Mouse (Mus musculus) heart, adult 2 months (tissue): Measurements from ENCODE around the gene Atad3a. TPM values are rescaled to one million over a fixed set of nuclear protein-coding genes. Genes with fewer than 3 reads are reported as not detected.

Experiments
- DNase-seq, 2 experiments: peaks; one replicate each; pipeline ENCODE4 v3.0.0; 2021
- H3K27ac ChIP-seq: fragments of 200-600 bp; 2 replicates; pipeline ENCODE4 v1.8.1; 2022
- H3K27me3 ChIP-seq: fragments of 200-500 bp; 2 replicates; pipeline ENCODE4 v1.6.1; 2012; ENCODE audit warnings: mild to moderate bottlenecking, low read length, inconsistent platforms, mixed read lengths; ENCODE audit not compliant: control insufficient read depth, insufficient read depth
- H3K36me3 ChIP-seq: fragments of 200-500 bp; 2 replicates; pipeline ENCODE4 v1.6.1; 2012; ENCODE audit warnings: low read length, inconsistent platforms; ENCODE audit not compliant: control insufficient read depth, insufficient read depth
- H3K4me1 ChIP-seq: fragments of 200-500 bp; 2 replicates; pipeline ENCODE4 v1.6.1; 2011; ENCODE audit warnings: low read length; ENCODE audit not compliant: control insufficient read depth, insufficient read depth
- H3K4me3 ChIP-seq: fragments of 200-600 bp; 2 replicates; pipeline ENCODE4 v1.8.1; 2022
- H3K79me2 ChIP-seq: fragments of 200-500 bp; replicated peaks from 2 replicates; pipeline ENCODE4 v1.6.1; 2012; ENCODE audit warnings: mild to moderate bottlenecking, inconsistent platforms, low read length, moderate library complexity, mixed read lengths; ENCODE audit not compliant: control insufficient read depth, insufficient read depth
- H3K9ac ChIP-seq: fragments of 200-500 bp; 2 replicates; pipeline ENCODE4 v1.6.1; 2012; ENCODE audit warnings: low read depth, mild to moderate bottlenecking, control low read depth, inconsistent platforms, low read length, mixed read lengths
- CTCF ChIP-seq: fragments of 200-600 bp; IDR thresholded peaks from 2 replicates; pipeline ENCODE4 v1.8.1; 2022; ENCODE audit warnings: antibody characterized with exemption, mild to moderate bottlenecking, moderate library complexity
- EP300 ChIP-seq: fragments of 200-500 bp; IDR thresholded peaks from 2 replicates; pipeline ENCODE4 v1.6.1; 2011; ENCODE audit warnings: low read depth, low read length, control low read depth; ENCODE audit not compliant: insufficient read depth
- POLR2A ChIP-seq: fragments of 200-500 bp; IDR thresholded peaks from 2 replicates; pipeline ENCODE4 v1.6.1; 2011; ENCODE audit warnings: mild to moderate bottlenecking, low read depth, low read length, control low read depth; ENCODE audit not compliant: insufficient read depth
- WGBS: fragments of 180-500 bp; shearing (Covaris S2); methylation state at CpG from one replicate; pipeline ENCODE4 v1.1.7; 2018; 5-methylcytosine and 5-hydroxymethylcytosine counted together
- intact Hi-C: fragments of 180-260 bp; cut with DNase I; formaldehyde crosslinking; loops from one replicate; pipeline ENCODE4 v1.15.1; 2025
- polyA plus RNA-seq: library from polyadenylated mRNA; depleted of rRNA; stranded (reverse); fragments of >200 nt; gene quantifications from 2 replicates; pipeline ENCODE4 v1.2.3, GENCODE M21; 2012
- total RNA-seq, 2 experiments: library from RNA; stranded (reverse); gene quantifications; 2 replicates each; pipeline ENCODE4 v1.2.3; 2021

Gene Atad3a
- total and polyA plus RNA-seq, 3 experiments, result 42.3 to 85.4 (median 47.7) TPM

- H3K79me2 ChIP-seq, result no peaks in the 10 kb centered on the region
- H3K4me1 ChIP-seq, result no peaks in the 10 kb centered on the region
- no peaks in the 10 kb centered on the region for H3K36me3 ChIP-seq
- H3K27ac ChIP-seq, result no peak overlapping the region
- H3K9ac ChIP-seq, result no peak overlapping the region
- no peak for DNase-seq
- H3K27me3 ChIP-seq, result no peaks in the 10 kb centered on the region
- TF ChIP-seq EP300 (no peak), POLR2A (no peak), CTCF (no peak)
- WGBS, result 86% methylated on average over 6 of the region's 6 CpGs
- no peak overlapping the region for H3K4me3 ChIP-seq
- intact Hi-C loops, result no loop called here
Measured at GRCm38 (mm10) chr4:155739152-155739551, 21.7 kb downstream of the Atad3a start.

GRCm38 (mm10) chr4:155738262-155738661 lies 22.6 kb downstream of the Atad3a start:
- Histone ChIP-seq H3K36me3 (no peaks in the 10 kb centered on the region), H3K79me2 (no peaks in the 10 kb centered on the region), H3K4me1 (no peaks in the 10 kb centered on the region), H3K9ac (no peak overlapping the region), H3K27ac (no peak overlapping the region), H3K27me3 (no peaks in the 10 kb centered on the region), H3K4me3 (no peak overlapping the region)
- no peak for TF ChIP-seq CTCF
- 49% methylated on average over 8 of the region's 8 CpGs for WGBS
- DNase-seq, result no peak
- intact Hi-C loops, result no loop called here

GRCm38 (mm10) chr4:155736421-155736820 lies 24.5 kb downstream of the Atad3a start:
- no peaks in the 10 kb centered on the region for H3K4me1 ChIP-seq
- intact Hi-C loops, result loop anchor here (2.0 kb wide), 1 partner anchor 24 kb away; the partner anchor contains the start of gene Atad3a
- TF ChIP-seq EP300 (no peak), POLR2A (no peak), CTCF (no peak)
- no peak overlapping the region for H3K9ac ChIP-seq
- WGBS, result 93% methylated on average over 5 of the region's 5 CpGs
- no peaks in the 10 kb centered on the region for H3K27me3 ChIP-seq
- H3K27ac ChIP-seq, result no peak overlapping the region
- DNase-seq, result no peak
- H3K79me2 ChIP-seq, result no peaks in the 10 kb centered on the region
- no peak overlapping the region for H3K4me3 ChIP-seq
- no peaks in the 10 kb centered on the region for H3K36me3 ChIP-seq

- no peak for DNase-seq
- intact Hi-C loops, result loop anchor here (2.0 kb wide), 1 partner anchor 25 kb away; the partner anchor contains the start of gene Atad3a
- 70% methylated on average over 5 of the region's 5 CpGs for WGBS
- no peaks in the 10 kb centered on the region for H3K4me1 ChIP-seq
- peak overlapping the region; percentile 92 for H3K27ac ChIP-seq
- TF ChIP-seq CTCF, result no peak
- TF ChIP-seq EP300, result no peak
- TF ChIP-seq POLR2A, result no peak
- no peaks in the 10 kb centered on the region for H3K27me3 ChIP-seq
- H3K79me2 ChIP-seq, result no peaks in the 10 kb centered on the region
- H3K36me3 ChIP-seq, result no peaks in the 10 kb centered on the region
- peak overlapping the region; percentile 45; the same call in 1 of the 2 replicates for H3K9ac ChIP-seq
- peak overlapping the region; percentile 73 for H3K4me3 ChIP-seq
Measured at GRCm38 (mm10) chr4:155735788-155736187, 25.1 kb downstream of the Atad3a start.

GRCm38 (mm10) chr4:155734951-155735702 lies 25.8 kb downstream of the Atad3a start:
- Histone ChIP-seq H3K27ac (peak overlapping the region; percentile 92), H3K4me1 (no peaks in the 10 kb centered on the region), H3K9ac (peak overlapping the region; percentile 45), H3K36me3 (no peaks in the 10 kb centered on the region), H3K27me3 (no peaks in the 10 kb centered on the region), H3K4me3 (peak overlapping the region; percentile 73), H3K79me2 (no peaks in the 10 kb centered on the region)
- no peak for TF ChIP-seq CTCF
- TF ChIP-seq POLR2A, result no peak
- no peak for TF ChIP-seq EP300
- peak in 1 of 2 experiments; percentile 60 for DNase-seq
- WGBS, result 2% methylated on average over 77 of the region's 79 CpGs
- intact Hi-C loops, result no loop called here

- Histone ChIP-seq H3K27me3 (no peaks in the 10 kb centered on the region), H3K4me1 (no peaks in the 10 kb centered on the region), H3K79me2 (no peaks in the 10 kb centered on the region), H3K4me3 (peak within 1 kb of the TSS; percentile 73), H3K27ac (peak within 1 kb of the TSS; percentile 92), H3K9ac (peak within 1 kb of the TSS; percentile 45), H3K36me3 (no peaks in the 10 kb centered on the region)
- intact Hi-C loops, result no loop called here
- 6% methylated on average over 32 of the region's 35 CpGs for WGBS
- DNase-seq, result peak; percentile 91 to 92
- TF ChIP-seq EP300 (no peak), POLR2A (peak; percentile 51)
Measured at GRCm38 (mm10) chr4:155734350-155734941, 26.4 kb downstream of the Atad3a start, which contains the start of gene Tmem240. Gene Tmem240, plus strand, starts transcription at chr4:155734800.
